Mouse (Mus musculus) bone marrow, adult 2 months (tissue): ENCODE data around the gene Hdac11. TPM values are rescaled to one million over a fixed set of nuclear protein-coding genes. Genes with fewer than 3 reads are reported as not detected.

Source experiments
- H3K27ac ChIP-seq: fragments of 200-500 bp; 2 replicates; pipeline ENCODE4 v1.5.1; 2012; ENCODE audit warnings: low read depth, mild to moderate bottlenecking, control low read depth, inconsistent platforms, low read length; ENCODE audit not compliant: control insufficient read depth, poor library complexity, insufficient read depth
- H3K4me1 ChIP-seq: fragments of 200-500 bp; 2 replicates; pipeline ENCODE4 v1.6.1; 2011; ENCODE audit warnings: low read length; ENCODE audit not compliant: control insufficient read depth, insufficient read depth
- H3K4me3 ChIP-seq: fragments of 200-500 bp; replicated peaks from 2 replicates; pipeline ENCODE3; 2011; ENCODE audit warnings: mild to moderate bottlenecking, low read depth, low read length, control low read depth; ENCODE audit not compliant: control insufficient read depth
- CTCF ChIP-seq: fragments of 200-500 bp; IDR thresholded peaks from 2 replicates; pipeline ENCODE4 v1.5.1; 2011; ENCODE audit warnings: low read length, control low read depth; ENCODE audit not compliant: control insufficient read depth, insufficient read depth
- POLR2A ChIP-seq: fragments of 200-500 bp; IDR thresholded peaks from 2 replicates; pipeline ENCODE4 v1.6.1; 2011; ENCODE audit warnings: low read depth, mild to moderate bottlenecking, control low read depth, low read length, borderline replicate concordance; ENCODE audit not compliant: control insufficient read depth
- WGBS: fragments of 180-500 bp; shearing (Covaris S2); methylation state at CpG from one replicate; pipeline ENCODE4 v1.1.7; 2018; 5-methylcytosine and 5-hydroxymethylcytosine counted together
- polyA plus RNA-seq: library from polyadenylated mRNA; stranded (reverse); fragments of >200 nt; gene quantifications from 2 replicates; pipeline ENCODE4 v1.2.4, GENCODE M21; 2011; ENCODE audit warnings: low replicate concordance; ENCODE audit not compliant: missing spikeins, insufficient read depth, insufficient read length

Hdac11 gene
- polyA plus RNA-seq, 1 experiment: 7.6 TPM

- no peak overlapping the region for H3K27ac ChIP-seq
- no peak for TF ChIP-seq POLR2A
- TF ChIP-seq CTCF: no peak
- H3K4me1 ChIP-seq: no peaks in the 10 kb centered on the region
- no peak overlapping the region for H3K4me3 ChIP-seq
- 4% methylated on average over 29 of the region's 29 CpGs for WGBS
These were observed 56.1 kb downstream of the Hdac11 start for GRCm38 (mm10) chr6:91212571-91212970.

GRCm38 (mm10) chr6:91213287-91214218, 57.1 kb downstream of the Hdac11 start:
- Histone ChIP-seq H3K4me3 (no peak overlapping the region), H3K27ac (no peak overlapping the region), H3K4me1 (no peaks in the 10 kb centered on the region)
- TF ChIP-seq POLR2A (no peak), CTCF (no peak)
- WGBS: 66% methylated on average over 21 of the region's 21 CpGs

DNA sequence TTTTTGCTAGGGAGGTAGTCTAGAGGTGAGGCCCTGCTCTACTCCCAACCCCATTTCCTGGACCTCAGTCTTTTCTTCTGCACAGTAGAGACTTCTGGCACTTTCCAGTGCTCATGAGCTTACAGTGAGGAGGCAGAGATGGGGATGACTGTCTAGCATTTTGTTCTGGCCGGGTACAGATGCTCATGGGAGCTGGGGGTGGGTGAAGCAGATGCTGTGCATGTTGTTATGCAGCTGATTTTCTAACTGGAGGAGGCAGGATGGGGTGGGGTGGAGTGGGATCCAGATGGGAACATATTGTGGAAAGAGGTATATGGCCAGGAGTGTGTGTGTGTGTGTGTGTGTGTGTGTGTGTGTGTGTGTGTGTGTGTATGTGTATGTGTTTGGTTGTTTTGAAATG, 59.0 kb downstream of the Hdac11 start:
- 54% methylated on average over 1 of the region's 1 CpGs for WGBS
- Histone ChIP-seq H3K4me3 (no peak overlapping the region), H3K27ac (no peak overlapping the region), H3K4me1 (no peaks in the 10 kb centered on the region)
- TF ChIP-seq CTCF (no peak), POLR2A (no peak)

- 46% methylated on average over 9 of the region's 9 CpGs for whole genome bisulfite sequencing
- Histone ChIP-seq H3K27ac (no peak overlapping the region), H3K4me1 (no peaks in the 10 kb centered on the region), H3K4me3 (no peak overlapping the region)
- TF ChIP-seq POLR2A: no peak
- no peak for TF ChIP-seq CTCF
These were observed 62.0 kb downstream of the Hdac11 start for GRCm38 (mm10) chr6:91218445-91218844.

GRCm38 (mm10) chr6:91218871-91219270, 62.4 kb downstream of the Hdac11 start:
- Histone ChIP-seq H3K4me1 (no peaks in the 10 kb centered on the region), H3K27ac (no peak overlapping the region), H3K4me3 (no peak overlapping the region)
- TF ChIP-seq POLR2A (no peak), CTCF (no peak)
- 60% methylated on average over 3 of the region's 3 CpGs for WGBS

- TF ChIP-seq POLR2A (no peak), CTCF (no peak)
These were observed 63.6 kb downstream of the Hdac11 start for GRCm38 (mm10) chr6:91220062-91220461.

DNA sequence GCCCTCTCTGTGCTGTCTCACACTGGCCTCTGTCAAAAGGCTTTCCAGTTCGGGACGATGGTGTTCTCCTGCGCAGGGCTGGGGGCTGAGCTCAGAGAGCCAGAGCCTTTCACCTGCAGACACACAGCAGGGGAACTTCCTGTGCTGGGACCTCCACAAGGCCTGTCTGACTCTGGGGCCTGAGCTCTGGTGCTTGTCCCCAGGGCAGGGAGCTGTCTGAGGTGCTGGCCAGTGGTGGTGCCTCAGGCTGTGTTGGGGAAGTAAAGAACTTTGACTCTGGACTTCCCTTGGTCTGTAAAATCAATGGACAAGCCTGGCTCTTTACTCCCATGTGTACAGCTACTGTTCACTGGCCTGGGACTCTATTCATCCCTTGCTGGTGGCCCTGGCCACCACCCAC, 64.6 kb downstream of the Hdac11 start:
- WGBS: 8% methylated on average over 3 of the region's 3 CpGs
- H3K4me1 ChIP-seq: no peaks in the 10 kb centered on the region
- H3K27ac ChIP-seq: no peak overlapping the region
- no peak for TF ChIP-seq POLR2A
- no peak for TF ChIP-seq CTCF
- H3K4me3 ChIP-seq: no peak overlapping the region

More at GRCm38 (mm10) chr6:91220062-91220461, 63.6 kb downstream of the Hdac11 start:
- H3K4me3 ChIP-seq: no peak overlapping the region
- H3K4me1 ChIP-seq: no peaks in the 10 kb centered on the region
- no peak overlapping the region for H3K27ac ChIP-seq

- TF ChIP-seq POLR2A (no peak), CTCF (no peak)
- 74% methylated on average over 10 of the region's 10 CpGs for WGBS
- no peak overlapping the region for H3K27ac ChIP-seq
- H3K4me3 ChIP-seq: no peak overlapping the region
- H3K4me1 ChIP-seq: no peaks in the 10 kb centered on the region
These were observed 66.4 kb downstream of the Hdac11 start for GRCm38 (mm10) chr6:91222694-91223346.

Other genes starting within 250 kb of the Hdac11 start
- gene Iqsec1, start 168.0 kb upstream of the Hdac11 start, polyA plus RNA-seq: 47.2 and 81.1 TPM in 2 replicates
- gene Nup210, start 39.8 kb upstream of the Hdac11 start, polyA plus RNA-seq: 58.4 and 111 TPM in 2 replicates
- 0.83 and 16.4 TPM in 2 replicates for gene Fbln2, start 55.8 kb downstream of the Hdac11 start, polyA plus RNA-seq